Mouse (Mus musculus) mature B cell (primary cell): ENCODE measurements around the gene Dnajb9.
"Not testable (repeated sequence)": the region's sequence is repeated elsewhere in the genome, so short reads cannot be mapped to it uniquely, and the experiment has no call there.

Experiments used
- in situ Hi-C: fragments of 300-500 bp; cut with MboI; formaldehyde crosslinking; loops from 2 replicates; pipeline ENCODE4 v1.14.3; 2019

Dnajb9 gene

GRCm38 (mm10) chr12:44209824-44210752, at the start of gene Dnajb9:
TSS of gene Dnajb9 (minus strand) at chr12:44210326.
- in situ Hi-C loops: loop anchor here (10.0 kb wide), 1 partner anchor 55 kb away; no protein-coding TSS in a partner anchor

- in situ Hi-C loops: no loop called here
These were observed 38.3 kb upstream of the Dnajb9 start for GRCm38 (mm10) chr12:44248309-44248977.

GRCm38 (mm10) chr12:44245739-44246138, 35.6 kb upstream of the Dnajb9 start:
- in situ Hi-C loops: no loop called here

GRCm38 (mm10) chr12:44242407-44242806, 32.3 kb upstream of the Dnajb9 start:
- in situ Hi-C loops: no loop called here

- in situ Hi-C loops: no loop called here
These were observed 31.0 kb upstream of the Dnajb9 start for GRCm38 (mm10) chr12:44241090-44241489.

- in situ Hi-C loops: no loop called here
These were observed 14.5 kb upstream of the Dnajb9 start for GRCm38 (mm10) chr12:44224650-44225049.

- in situ Hi-C loops: no loop called here
These were observed 12.9 kb upstream of the Dnajb9 start for GRCm38 (mm10) chr12:44223044-44223443.

- in situ Hi-C loops: no loop called here
These were observed 11.7 kb upstream of the Dnajb9 start for GRCm38 (mm10) chr12:44221651-44222356.

- in situ Hi-C loops: not testable (repeated sequence)
These were observed 10.9 kb upstream of the Dnajb9 start, which contains the start of gene Pnpla8 for GRCm38 (mm10) chr12:44221070-44221469. TSS of gene Pnpla8 (plus strand) at chr12:44221370.

GRCm38 (mm10) chr12:44211555-44211954, 1.4 kb upstream of the Dnajb9 start:
- in situ Hi-C loops: loop anchor here (10.0 kb wide), 1 partner anchor 53 kb away; no protein-coding TSS in a partner anchor

- in situ Hi-C loops: no loop called here
These were observed 844 bp downstream of the Dnajb9 start for GRCm38 (mm10) chr12:44209141-44209823.

GRCm38 (mm10) chr12:44197873-44198525, 12.1 kb downstream of the Dnajb9 start:
- in situ Hi-C loops: no loop called here

- in situ Hi-C loops: no loop called here
These were observed 28.8 kb downstream of the Dnajb9 start for GRCm38 (mm10) chr12:44181081-44181982.

- in situ Hi-C loops: no loop called here
These were observed 33.1 kb downstream of the Dnajb9 start for GRCm38 (mm10) chr12:44177038-44177355.

GRCm38 (mm10) chr12:44176331-44177037, 33.6 kb downstream of the Dnajb9 start:
- in situ Hi-C loops: no loop called here

GRCm38 (mm10) chr12:44166949-44167348, 43.2 kb downstream of the Dnajb9 start:
- in situ Hi-C loops: no loop called here

GRCm38 (mm10) chr12:44159349-44159748, 50.8 kb downstream of the Dnajb9 start:
- in situ Hi-C loops: no loop called here
